Mouse (Mus musculus): ENCODE measurements around the gene Synm. TPM values are rescaled to one million over a fixed set of nuclear protein-coding genes. Genes with fewer than 3 reads are reported as not detected.

Synm gene
- polyA plus RNA-seq, 1 experiment from 2014 or later, result 1.1 TPM

GRCm38 (mm10) chr7:67775623-67776022 lies 16.1 kb upstream of the Synm start:
- Histone ChIP-seq H3K27me3 (no peaks in the 10 kb centered on the region), H3K4me1 (no peaks in the 10 kb centered on the region), H3K27ac (no peak overlapping the region), H3K4me2 (no peak overlapping the region), H3K9ac (no peak overlapping the region), H3K4me3 (replicated peaks) (no peak overlapping the region), H3K9me3 (no peaks in the 10 kb centered on the region), H3K36me3 (replicated peaks) (no peaks in the 10 kb centered on the region)
- WGBS, result 78% methylated on average over 3 of the region's 3 CpGs
- ATAC-seq (ENCODE audit: low FRiP score), result no peak

DNA sequence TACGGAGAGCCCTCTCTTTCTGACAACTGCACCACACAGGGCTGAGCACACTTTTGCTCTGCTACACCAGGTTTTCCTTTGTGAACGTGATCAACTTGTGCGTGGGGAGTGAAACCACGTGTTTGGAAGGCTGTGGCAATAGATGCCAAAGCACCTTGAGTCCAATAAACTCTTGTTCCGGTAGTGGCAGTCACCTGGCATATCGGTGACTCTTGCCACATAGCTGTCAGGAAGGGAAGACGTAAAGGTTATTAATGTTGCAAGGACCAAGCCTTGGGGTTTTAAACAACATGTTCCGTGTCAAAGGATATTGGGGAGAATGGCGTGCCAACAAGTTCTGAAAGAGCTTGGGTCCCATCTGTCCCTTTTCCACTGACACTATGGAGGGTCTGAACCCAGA lies 12.7 kb upstream of the Synm start:
- Histone ChIP-seq H3K27ac (no peak overlapping the region), H3K4me3 (replicated peaks) (no peak overlapping the region), H3K36me3 (replicated peaks) (no peaks in the 10 kb centered on the region), H3K9ac (no peak overlapping the region), H3K9me3 (no peaks in the 10 kb centered on the region), H3K4me2 (no peak overlapping the region), H3K27me3 (no peaks in the 10 kb centered on the region), H3K4me1 (no peaks in the 10 kb centered on the region)
- no peak for ATAC-seq (ENCODE audit: low FRiP score)
- 90% methylated on average over 9 of the region's 9 CpGs for WGBS

DNA sequence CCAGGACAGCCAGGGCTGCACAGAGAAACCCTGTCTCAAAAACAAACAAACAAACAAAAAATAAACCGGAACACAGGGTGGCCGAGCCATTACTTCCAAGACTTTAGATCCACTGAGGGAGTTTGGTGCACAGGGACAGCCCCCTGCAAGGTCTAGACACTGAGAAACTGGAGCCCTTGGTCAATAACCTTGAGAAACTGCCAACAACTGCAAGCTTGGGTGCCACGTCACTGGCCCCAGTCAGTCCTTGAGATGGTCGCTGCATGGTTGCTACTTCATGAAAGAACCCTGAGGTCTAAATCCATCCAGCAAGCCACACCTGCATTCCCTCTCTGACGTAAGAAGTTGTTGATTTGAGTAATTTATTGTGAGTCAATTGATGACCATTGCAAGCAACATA lies 9.9 kb upstream of the Synm start:
- WGBS, result 92% methylated on average over 5 of the region's 5 CpGs
- Histone ChIP-seq H3K36me3 (replicated peaks) (no peaks in the 10 kb centered on the region), H3K4me1 (no peaks in the 10 kb centered on the region), H3K27me3 (no peaks in the 10 kb centered on the region; the same call in 1 of the 2 replicates), H3K4me3 (replicated peaks) (no peak overlapping the region), H3K4me2 (no peak overlapping the region), H3K9me3 (no peaks in the 10 kb centered on the region), H3K9ac (no peak overlapping the region), H3K27ac (no peak overlapping the region)
- ATAC-seq (ENCODE audit: low FRiP score), result no peak

DNA sequence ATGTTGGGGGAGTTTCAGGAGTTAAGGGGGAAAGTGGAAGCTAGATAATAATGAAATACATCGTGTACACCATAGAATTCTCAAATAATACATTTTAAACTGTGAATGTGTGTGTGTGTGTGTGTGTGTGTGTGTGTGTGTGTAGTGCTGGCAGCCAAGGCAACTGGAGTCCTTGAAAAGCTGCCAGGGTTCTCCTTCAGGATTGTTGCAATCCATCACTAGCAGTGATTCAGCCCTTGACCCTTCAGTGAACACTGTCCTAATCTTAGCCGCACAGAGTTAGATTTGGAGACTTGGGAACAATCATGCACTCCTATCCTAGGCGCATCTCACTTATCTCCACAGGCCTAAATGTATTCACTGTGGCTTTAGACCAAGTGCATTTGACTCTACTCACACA lies 8.6 kb upstream of the Synm start:
- H3K27ac ChIP-seq, result no peak overlapping the region
- H3K36me3 ChIP-seq (replicated peaks), result no peaks in the 10 kb centered on the region
- H3K9ac ChIP-seq, result no peak overlapping the region
- H3K9me3 ChIP-seq, result no peaks in the 10 kb centered on the region
- no peaks in the 10 kb centered on the region for H3K4me1 ChIP-seq
- H3K27me3 ChIP-seq, result no peaks in the 10 kb centered on the region; the same call in 1 of the 2 replicates
- no peak for ATAC-seq (ENCODE audit: low FRiP score)
- 95% methylated on average over 3 of the region's 3 CpGs for WGBS
- H3K4me3 ChIP-seq (replicated peaks), result no peak overlapping the region
- H3K4me2 ChIP-seq, result no peak overlapping the region

- Histone ChIP-seq H3K27ac (no peak overlapping the region), H3K4me3 (replicated peaks) (no peak overlapping the region), H3K4me1 (peaks cover 6% of the 10 kb centered on the region), H3K9me3 (no peaks in the 10 kb centered on the region), H3K27me3 (peaks cover 9% of the 10 kb centered on the region), H3K4me2 (no peak overlapping the region), H3K36me3 (replicated peaks) (no peaks in the 10 kb centered on the region), H3K9ac (no peak overlapping the region; the same call in 1 of the 2 replicates)
- no peak for ATAC-seq (ENCODE audit: low FRiP score)
- WGBS, result 75% methylated on average over 3 of the region's 3 CpGs
These were observed 4.1 kb upstream of the Synm start for GRCm38 (mm10) chr7:67763625-67764024.

DNA sequence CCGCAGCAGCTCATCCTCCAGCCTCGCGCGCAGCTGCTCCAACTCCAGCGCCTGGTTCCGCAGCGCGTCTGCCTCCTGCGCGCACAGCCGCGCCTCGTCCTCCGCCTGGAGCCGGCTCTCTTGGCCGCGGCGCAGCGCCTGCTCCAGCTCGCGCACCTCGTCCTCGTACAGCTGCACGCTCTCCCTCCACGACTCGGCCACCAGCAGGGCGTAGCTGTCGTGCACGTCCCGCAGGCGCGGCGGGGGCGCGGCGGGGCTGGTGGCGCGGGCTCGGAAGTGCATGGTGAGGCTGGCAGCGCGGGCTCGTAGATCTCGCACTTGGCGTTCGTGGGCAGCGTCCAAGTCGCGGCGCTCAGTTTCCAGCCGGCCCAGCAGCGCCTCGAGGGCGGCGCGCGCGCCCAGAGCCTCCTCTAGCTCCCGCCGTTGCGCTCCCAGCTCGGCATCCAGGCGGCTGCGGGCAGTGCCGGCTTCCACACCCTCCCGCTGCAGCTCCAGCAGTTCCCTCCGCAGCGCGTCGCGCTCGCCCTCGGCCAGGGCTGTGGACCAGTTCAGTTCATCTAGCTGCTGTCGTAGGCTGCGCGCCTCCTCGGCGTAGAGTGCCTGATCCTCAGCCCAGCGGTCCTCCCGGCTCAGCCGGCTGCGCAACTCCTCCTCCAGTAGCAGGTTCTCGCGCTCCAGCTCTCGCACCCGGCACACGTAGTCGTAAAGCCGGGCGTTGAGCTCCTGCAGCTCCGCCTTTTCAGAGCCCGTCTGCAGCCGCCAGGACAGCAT lies 499 bp downstream of the Synm start:
- H3K4me1 ChIP-seq, result peaks cover 17% of the 10 kb centered on the region
- peak overlapping the region; percentile 57 for H3K4me3 ChIP-seq (replicated peaks)
- peak overlapping the region; percentile 66 for H3K27ac ChIP-seq
- H3K4me2 ChIP-seq, result peak overlapping the region; percentile 100
- H3K27me3 ChIP-seq, result peaks cover 29% of the 10 kb centered on the region
- peak overlapping the region; percentile 60 for H3K9ac ChIP-seq
- WGBS, result under 1% methylated on average over 91 of the region's 92 CpGs
- peak; percentile 78 for ATAC-seq (ENCODE audit: low FRiP score)
- no peaks in the 10 kb centered on the region for H3K9me3 ChIP-seq
- no peaks in the 10 kb centered on the region for H3K36me3 ChIP-seq (replicated peaks)

DNA sequence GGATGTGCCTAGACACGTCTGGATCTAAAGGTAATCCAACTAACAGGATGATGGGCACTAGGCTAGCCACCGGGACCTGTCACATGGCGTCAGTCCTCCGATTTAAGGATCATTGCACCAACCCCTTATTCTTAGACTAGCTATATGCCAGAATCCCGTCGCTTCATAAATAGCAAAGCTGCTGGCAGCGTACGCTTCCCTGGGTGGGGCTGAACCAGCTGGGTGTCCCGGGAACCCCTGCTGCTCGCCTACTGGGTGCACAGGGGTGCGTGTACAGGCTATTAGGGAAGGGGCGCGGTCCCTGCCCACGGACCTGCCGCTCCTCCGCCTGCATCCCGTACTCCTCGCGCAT lies 1.1 kb downstream of the Synm start:
- 2% methylated on average over 19 of the region's 19 CpGs for WGBS
- Histone ChIP-seq H3K27ac (no peak overlapping the region), H3K9me3 (no peaks in the 10 kb centered on the region), H3K9ac (peak overlapping the region; percentile 60), H3K4me2 (peak overlapping the region; percentile 100), H3K4me3 (replicated peaks) (peak overlapping the region; percentile 57), H3K4me1 (peaks cover 17% of the 10 kb centered on the region), H3K27me3 (peaks cover 29% of the 10 kb centered on the region), H3K36me3 (replicated peaks) (no peaks in the 10 kb centered on the region)
- ATAC-seq (ENCODE audit: low FRiP score), result no peak; the same call in none of the 2 replicates

- H3K27ac ChIP-seq, result no peak overlapping the region
- peaks cover 28% of the 10 kb centered on the region for H3K27me3 ChIP-seq
- H3K9me3 ChIP-seq, result no peaks in the 10 kb centered on the region
These were observed 2.9 kb downstream of the Synm start for GRCm38 (mm10) chr7:67756636-67757035.

GRCm38 (mm10) chr7:67755366-67755765 lies 4.2 kb downstream of the Synm start:
- no peak for ATAC-seq (ENCODE audit: low FRiP score)
- Histone ChIP-seq H3K36me3 (replicated peaks) (no peaks in the 10 kb centered on the region), H3K4me3 (replicated peaks) (no peak overlapping the region), H3K27me3 (peaks cover 25% of the 10 kb centered on the region), H3K4me2 (no peak overlapping the region), H3K27ac (no peak overlapping the region), H3K9ac (no peak overlapping the region), H3K4me1 (peaks cover 17% of the 10 kb centered on the region), H3K9me3 (no peaks in the 10 kb centered on the region)
- 80% methylated on average over 7 of the region's 7 CpGs for WGBS

More at GRCm38 (mm10) chr7:67756636-67757035, 2.9 kb downstream of the Synm start:
- no peak overlapping the region for H3K4me2 ChIP-seq
- peaks cover 17% of the 10 kb centered on the region for H3K4me1 ChIP-seq
- H3K9ac ChIP-seq, result no peak overlapping the region
- H3K4me3 ChIP-seq (replicated peaks), result no peak overlapping the region
- ATAC-seq (ENCODE audit: low FRiP score), result no peak
- no peaks in the 10 kb centered on the region for H3K36me3 ChIP-seq (replicated peaks)
- 66% methylated on average over 5 of the region's 5 CpGs for WGBS

DNA sequence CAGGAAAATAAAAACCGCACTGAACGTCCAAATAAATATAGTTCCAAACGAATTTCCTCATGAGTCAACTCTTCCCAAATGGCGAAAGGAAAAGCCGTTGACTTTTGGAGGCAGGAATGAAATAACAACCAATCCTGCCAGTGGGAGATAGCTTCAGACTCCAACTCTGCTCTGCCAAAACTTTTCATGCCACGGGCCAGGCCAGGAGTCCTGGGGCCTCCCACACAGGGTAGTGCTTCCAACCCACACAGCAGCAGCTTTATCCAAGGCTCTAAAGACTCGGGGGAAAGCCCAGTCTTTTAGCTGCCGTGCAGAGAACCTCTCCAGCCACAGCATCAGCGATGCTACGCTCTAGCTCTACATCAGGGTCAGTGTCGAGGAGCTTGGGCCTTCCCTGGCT lies 4.9 kb downstream of the Synm start:
- Histone ChIP-seq H3K9me3 (no peaks in the 10 kb centered on the region), H3K4me1 (peaks cover 17% of the 10 kb centered on the region), H3K27me3 (peaks cover 25% of the 10 kb centered on the region), H3K27ac (no peak overlapping the region), H3K4me2 (no peak overlapping the region), H3K36me3 (replicated peaks) (no peaks in the 10 kb centered on the region), H3K9ac (no peak overlapping the region), H3K4me3 (replicated peaks) (no peak overlapping the region)
- WGBS, result 77% methylated on average over 11 of the region's 11 CpGs
- ATAC-seq (ENCODE audit: low FRiP score), result no peak

DNA sequence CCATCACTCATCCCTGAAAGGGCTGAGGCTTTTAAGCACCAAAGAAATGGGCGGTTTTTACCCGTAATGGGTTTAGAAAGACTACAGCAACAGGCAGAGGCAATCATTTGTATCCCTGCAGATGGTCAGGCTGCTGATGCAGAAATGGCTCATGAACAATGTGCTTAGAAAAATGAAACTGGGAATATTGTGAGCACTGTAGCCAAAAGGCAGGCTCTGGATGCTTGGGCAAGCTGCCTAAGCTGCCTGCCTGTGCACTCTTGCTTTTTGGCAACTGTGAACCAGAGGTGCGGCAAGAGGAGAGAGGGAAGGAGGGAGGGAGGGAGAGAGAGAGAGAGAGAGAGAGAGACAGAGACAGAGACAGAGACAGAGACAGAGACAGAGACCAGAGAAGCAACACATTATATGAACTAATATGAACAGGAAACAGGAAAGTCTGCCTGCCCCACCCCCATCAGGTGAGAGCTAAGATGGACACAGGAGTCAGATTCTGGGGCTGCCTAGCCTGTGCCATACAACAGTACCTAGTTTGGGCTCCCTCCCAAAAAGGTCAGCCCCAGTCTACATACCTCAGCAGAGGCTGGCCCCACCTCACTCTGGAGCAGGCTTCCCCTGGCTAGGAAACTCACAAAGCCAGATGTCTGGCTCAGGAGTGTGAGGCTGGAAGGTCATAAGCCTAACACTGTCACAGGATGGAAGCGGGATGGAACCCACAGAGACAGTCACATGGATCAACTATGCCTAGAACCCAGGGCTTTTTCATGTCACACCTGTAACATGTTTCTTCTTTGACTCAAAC lies 9.9 kb downstream of the Synm start:
- Histone ChIP-seq H3K9ac (no peak overlapping the region), H3K4me2 (no peak overlapping the region), H3K27me3 (no peaks in the 10 kb centered on the region), H3K4me1 (peaks cover 6% of the 10 kb centered on the region; the same call in 1 of the 2 replicates), H3K4me3 (replicated peaks) (no peak overlapping the region), H3K27ac (no peak overlapping the region), H3K9me3 (no peaks in the 10 kb centered on the region), H3K36me3 (replicated peaks) (no peaks in the 10 kb centered on the region)
- ATAC-seq (ENCODE audit: low FRiP score), result no peak
- 84% methylated on average over 4 of the region's 4 CpGs for WGBS

GRCm38 (mm10) chr7:67747731-67748305 lies 11.7 kb downstream of the Synm start:
- WGBS, result 94% methylated on average over 4 of the region's 4 CpGs
- H3K27ac ChIP-seq, result no peak overlapping the region
- H3K4me2 ChIP-seq, result no peak overlapping the region
- H3K9me3 ChIP-seq, result no peaks in the 10 kb centered on the region
- H3K4me3 ChIP-seq (replicated peaks), result no peak overlapping the region
- peaks cover 6% of the 10 kb centered on the region; the same call in 1 of the 2 replicates for H3K4me1 ChIP-seq
- ATAC-seq (ENCODE audit: low FRiP score), result no peak
- H3K36me3 ChIP-seq (replicated peaks), result no peaks in the 10 kb centered on the region
- H3K9ac ChIP-seq, result no peak overlapping the region
- H3K27me3 ChIP-seq, result no peaks in the 10 kb centered on the region

All from forebrain, embryonic 12.5 days (tissue).